Mouse (Mus musculus): ENCODE measurements around the gene Traf1.

DNA sequence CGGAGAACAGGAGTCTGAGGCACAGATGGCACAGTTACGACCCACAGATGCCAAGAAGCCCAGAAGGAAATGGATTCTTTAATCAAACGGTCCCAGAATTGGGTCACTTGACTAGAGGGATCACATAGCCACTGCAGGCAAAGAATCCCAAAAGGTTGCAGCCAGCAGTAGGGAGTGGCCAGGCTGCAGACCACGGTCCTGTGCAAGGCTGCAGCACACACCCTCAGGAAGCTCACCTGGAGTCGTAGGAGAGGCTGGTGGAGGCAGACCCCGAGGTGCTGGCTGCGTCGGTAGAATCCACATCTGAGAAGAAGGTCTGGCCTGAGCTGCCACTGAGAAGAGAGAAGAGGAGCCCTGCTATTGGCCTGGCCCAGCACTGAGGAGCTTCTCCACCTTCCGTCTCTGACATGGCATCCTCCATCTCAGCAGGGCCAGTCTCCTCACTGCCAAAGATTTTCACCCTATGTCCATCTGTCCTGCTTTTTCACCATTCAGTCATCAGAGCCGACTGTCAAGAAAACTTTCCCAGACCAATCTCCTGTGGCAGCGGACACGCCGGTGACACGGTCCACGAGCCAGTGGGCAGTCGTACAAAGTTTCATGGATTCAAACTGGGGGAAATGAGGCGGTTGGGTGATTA, 64.6 kb downstream of the Traf1 start:
- TF ChIP-seq POLR2A (IDR thresholded peaks at IDR 0.05; ENCODE audit: low read depth, low read length) (no peak), CTCF (IDR thresholded peaks at IDR 0.05; ENCODE audit: borderline replicate concordance, insufficient read depth, low read length) (no peak)
